Mouse (Mus musculus): ENCODE data around the gene Aif1. TPM values are rescaled to one million over a fixed set of nuclear protein-coding genes. Genes with fewer than 3 reads are reported as not detected.

Aif1 gene
- total and polyA plus RNA-seq, 3 experiments: 7.0 to 14.7 (median 14.1) TPM

GRCm38 (mm10) chr17:35132174-35132560 is 43.7 kb downstream of the Aif1 start:
- H3K79me2 ChIP-seq (replicated peaks; ENCODE audit: control insufficient read depth, extremely low read depth, insufficient read depth, poor library complexity, severe bottlenecking): peaks cover 29% of the 10 kb centered on the region
- in situ Hi-C loops (cut with MboI; ENCODE audit: low pct_ligation_motif_present, low pct_unique_long_range_greater_than_20kb, low sequenced_read_pairs) (no loop called here), dilution Hi-C loops (cut with MboI; ENCODE audit: extremely low pct_ligation_motif_present, extremely low pct_unique_long_range_greater_than_20kb, low sequenced_read_pairs) (no loop called here)
- H3K27ac ChIP-seq (ENCODE audit: insufficient read depth, low read depth): no peak overlapping the region
- no peaks in the 10 kb centered on the region for H3K9me3 ChIP-seq (replicated peaks; ENCODE audit: low read length)
- TF ChIP-seq RAD21 (IDR thresholded peaks at IDR 0.05; ENCODE audit: low read depth, low read length) (no peak), TBP (conservative IDR thresholded peaks at IDR 0.05; ENCODE audit: low read depth, low read length) (no peak)
- no peak for DNase-seq (ENCODE audit: extremely low read depth)
- no peak overlapping the region for H3K9ac ChIP-seq (ENCODE audit: insufficient read depth, low read depth)
- no peak overlapping the region for H3K4me3 ChIP-seq (replicated peaks in 1 of 3; ENCODE audit: low read depth in 2 of 3, low read length in 2 of 3, poor library complexity in 1 of 3)
- H3K36me3 ChIP-seq (replicated peaks in 1 of 2; ENCODE audit: control insufficient read depth in 1 of 2, insufficient read depth in 1 of 2, low read length in 1 of 2): peaks cover 13 to 38% of the 10 kb centered on the region in 2 experiments
- peaks cover 5 to 23% of the 10 kb centered on the region in 2 experiments for H3K4me1 ChIP-seq (ENCODE audit: control insufficient read depth in 1 of 2, insufficient read depth in 2 of 2)
- H3K27me3 ChIP-seq (replicated peaks): no peaks in the 10 kb centered on the region
- no peak overlapping the region for H3K4me2 ChIP-seq (ENCODE audit: insufficient read depth, low read depth, poor library complexity, severe bottlenecking)

- H3K4me2 ChIP-seq (ENCODE audit: insufficient read depth, low read depth, poor library complexity, severe bottlenecking): no peak within 1 kb of the TSS
- no peak for DNase-seq (ENCODE audit: extremely low read depth)
- H3K4me1 ChIP-seq (ENCODE audit: control insufficient read depth in 1 of 2, insufficient read depth in 2 of 2): peaks cover 5 to 22% of the 10 kb centered on the region in 2 experiments
- no peak within 1 kb of the TSS for H3K27ac ChIP-seq (ENCODE audit: insufficient read depth, low read depth)
- dilution Hi-C loops (cut with MboI; ENCODE audit: extremely low pct_ligation_motif_present, extremely low pct_unique_long_range_greater_than_20kb, low sequenced_read_pairs): no loop called here
- peaks cover 28% of the 10 kb centered on the region for H3K79me2 ChIP-seq (replicated peaks; ENCODE audit: control insufficient read depth, extremely low read depth, insufficient read depth, poor library complexity, severe bottlenecking)
- peaks cover 13 to 38% of the 10 kb centered on the region in 2 experiments for H3K36me3 ChIP-seq (replicated peaks in 1 of 2; ENCODE audit: control insufficient read depth in 1 of 2, insufficient read depth in 1 of 2, low read length in 1 of 2)
- TF ChIP-seq NELFE (IDR thresholded peaks at IDR 0.05; ENCODE audit: low read depth, low read length): no peak
- TF ChIP-seq SIN3A (IDR thresholded peaks at IDR 0.05; ENCODE audit: low read length): no peak
- TF ChIP-seq MXI1 (IDR thresholded peaks at IDR 0.05; ENCODE audit: low read depth, low read length): no peak
- TF ChIP-seq POLR2A (IDR thresholded peaks at IDR 0.05; ENCODE audit: low read depth, low read length): no peak
- no peak for TF ChIP-seq EP300 (IDR thresholded peaks at IDR 0.05; ENCODE audit: low read length)
- no peak for TF ChIP-seq ZMIZ1 (IDR thresholded peaks at IDR 0.05; ENCODE audit: low read depth, low read length)
- no peak for TF ChIP-seq MAFK (IDR thresholded peaks at IDR 0.05; ENCODE audit: insufficient replicate concordance, low read length)
- TF ChIP-seq ZNF384 (IDR thresholded peaks at IDR 0.05; ENCODE audit: low read depth, low read length): 0 out of 2 replicates have a peak, but pooled peaks have one; percentile 13
- in situ Hi-C loops (cut with MboI; ENCODE audit: low pct_ligation_motif_present, low pct_unique_long_range_greater_than_20kb, low sequenced_read_pairs): no loop called here
- H3K4me3 ChIP-seq (replicated peaks in 1 of 3; ENCODE audit: low read depth in 2 of 3, low read length in 2 of 3, poor library complexity in 1 of 3): no peak within 1 kb of the TSS
- H3K27me3 ChIP-seq (replicated peaks): no peaks in the 10 kb centered on the region
- no peaks in the 10 kb centered on the region for H3K9me3 ChIP-seq (replicated peaks; ENCODE audit: low read length)
- no peak within 1 kb of the TSS for H3K9ac ChIP-seq (ENCODE audit: insufficient read depth, low read depth)
Measured at GRCm38 (mm10) chr17:35131500-35132173, 44.2 kb downstream of the Aif1 start, which contains the start of gene Apom. Gene Apom, minus strand, starts transcription at chr17:35132050.

DNA sequence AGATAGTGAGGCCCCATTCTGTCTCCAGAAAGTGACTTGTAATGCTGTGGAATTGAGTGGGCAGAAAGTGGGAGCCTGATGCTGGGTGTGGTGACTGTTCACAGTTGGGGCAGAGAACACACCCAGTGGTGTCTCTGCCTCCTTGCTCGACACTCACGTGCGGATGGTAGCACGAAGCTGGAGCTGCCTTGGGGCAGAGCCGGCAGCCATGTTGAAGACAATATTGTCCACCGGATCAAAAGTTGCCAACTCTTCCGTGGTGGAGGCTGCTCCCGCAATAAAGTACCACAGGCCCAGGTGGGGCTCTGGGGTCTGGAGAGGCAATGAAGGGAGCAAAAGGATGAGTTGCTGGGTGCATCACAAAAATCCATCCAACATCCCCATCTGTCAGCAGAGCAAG is 44.8 kb downstream of the Aif1 start:
- Histone ChIP-seq H3K9ac (ENCODE audit: insufficient read depth, low read depth) (no peak overlapping the region), H3K9me3 (replicated peaks; ENCODE audit: low read length) (no peaks in the 10 kb centered on the region), H3K79me2 (replicated peaks; ENCODE audit: control insufficient read depth, extremely low read depth, insufficient read depth, poor library complexity, severe bottlenecking) (peaks cover 23% of the 10 kb centered on the region), H3K4me3 (replicated peaks in 1 of 3; ENCODE audit: low read depth in 2 of 3, low read length in 2 of 3, poor library complexity in 1 of 3) (no peak overlapping the region), H3K4me1 (ENCODE audit: control insufficient read depth in 1 of 2, insufficient read depth in 2 of 2) (peaks cover 5 to 16% of the 10 kb centered on the region in 2 experiments), H3K36me3 (replicated peaks in 1 of 2; ENCODE audit: control insufficient read depth in 1 of 2, insufficient read depth in 1 of 2, low read length in 1 of 2) (peaks cover 13 to 38% of the 10 kb centered on the region in 2 experiments), H3K27me3 (replicated peaks) (no peaks in the 10 kb centered on the region), H3K4me2 (ENCODE audit: insufficient read depth, low read depth, poor library complexity, severe bottlenecking) (no peak overlapping the region), H3K27ac (ENCODE audit: insufficient read depth, low read depth) (no peak overlapping the region)
- TF ChIP-seq NRF1 (IDR thresholded peaks at IDR 0.05; ENCODE audit: low read depth, low read length) (no peak), JUND (conservative IDR thresholded peaks at IDR 0.05; ENCODE audit: low read depth, low read length) (no peak), ZNF384 (IDR thresholded peaks at IDR 0.05; ENCODE audit: low read depth, low read length) (no peak), POLR2A (IDR thresholded peaks at IDR 0.05; ENCODE audit: low read depth, low read length) (no peak), MYC (IDR thresholded peaks at IDR 0.05; ENCODE audit: low read depth, low read length) (no peak), NELFE (IDR thresholded peaks at IDR 0.05; ENCODE audit: low read depth, low read length) (no peak), IRF4 (IDR thresholded peaks at IDR 0.05; ENCODE audit: low read depth, low read length) (no peak), MXI1 (IDR thresholded peaks at IDR 0.05; ENCODE audit: low read depth, low read length) (no peak), PAX5 (IDR thresholded peaks at IDR 0.05; ENCODE audit: low read length) (no peak), MAFK (IDR thresholded peaks at IDR 0.05; ENCODE audit: insufficient replicate concordance, low read length) (no peak), E2F4 (IDR thresholded peaks at IDR 0.05; ENCODE audit: insufficient replicate concordance, low read depth, low read length) (no peak), TCF12 (IDR thresholded peaks at IDR 0.05; ENCODE audit: low read depth, low read length) (no peak), TBP (conservative IDR thresholded peaks at IDR 0.05; ENCODE audit: low read depth, low read length) (no peak), POLR2AphosphoS2 (IDR thresholded peaks at IDR 0.05; ENCODE audit: low read depth, low read length) (no peak), SMC3 (IDR thresholded peaks at IDR 0.05; ENCODE audit: low read depth, low read length) (no peak), RAD21 (IDR thresholded peaks at IDR 0.05; ENCODE audit: low read depth, low read length) (no peak), ELF1 (IDR thresholded peaks at IDR 0.05; ENCODE audit: low read depth, low read length) (no peak), SIN3A (IDR thresholded peaks at IDR 0.05; ENCODE audit: low read length) (no peak), RCOR1 (conservative IDR thresholded peaks at IDR 0.05; ENCODE audit: low read depth, low read length) (no peak)
- dilution Hi-C loops (cut with MboI; ENCODE audit: extremely low pct_ligation_motif_present, extremely low pct_unique_long_range_greater_than_20kb, low sequenced_read_pairs) (no loop called here), in situ Hi-C loops (cut with MboI; ENCODE audit: low pct_ligation_motif_present, low pct_unique_long_range_greater_than_20kb, low sequenced_read_pairs) (no loop called here)
- DNase-seq (ENCODE audit: extremely low read depth): no peak

All from CH12.LX (cell line).